Mouse (Mus musculus) hindbrain, embryonic 16.5 days (tissue): ENCODE results near the gene Ovol2. TPM values are rescaled to one million over a fixed set of nuclear protein-coding genes. Genes with fewer than 3 reads are reported as not detected.

Experiments
- ATAC-seq: fragments of 200-750 bp; cut with Nextera tagmentation; 2 replicates; pipeline ENCODE4 v1.8.0; 2017; ENCODE audit warnings: moderate TSS enrichment, moderate library complexity
- H3K27ac ChIP-seq: fragments of 300-500 bp; sonication (generic); 2 replicates; pipeline ENCODE4 v1.5.1; 2014; ENCODE audit warnings: low read depth, mild to moderate bottlenecking, control low read depth, low read length, moderate library complexity
- H3K27me3 ChIP-seq: fragments of 300-500 bp; sonication (generic); replicated peaks from 2 replicates; pipeline ENCODE4 v1.6.1; 2014; ENCODE audit warnings: low read length; ENCODE audit not compliant: control insufficient read depth, insufficient read depth
- H3K36me3 ChIP-seq: fragments of 300-500 bp; sonication (generic); 2 replicates; pipeline ENCODE4 v1.6.1; 2014; ENCODE audit warnings: mild to moderate bottlenecking, low read length, moderate library complexity, mixed read lengths; ENCODE audit not compliant: control insufficient read depth, insufficient read depth
- H3K4me1 ChIP-seq: fragments of 300-500 bp; sonication (generic); 2 replicates; pipeline ENCODE4 v1.6.1; 2014; ENCODE audit warnings: low read depth, low read length; ENCODE audit not compliant: control insufficient read depth, insufficient read depth
- H3K4me2 ChIP-seq: fragments of 300-500 bp; sonication (generic); 2 replicates; pipeline ENCODE4 v1.6.1; 2014; ENCODE audit warnings: mild to moderate bottlenecking, low read length, control low read depth, moderate library complexity
- H3K4me3 ChIP-seq: fragments of 300-500 bp; sonication (generic); 2 replicates; pipeline ENCODE4 v1.5.1; 2014; ENCODE audit warnings: mild to moderate bottlenecking, low read length, control low read depth, moderate library complexity
- H3K9ac ChIP-seq: fragments of 300-500 bp; sonication (generic); 2 replicates; pipeline ENCODE4 v1.6.1; 2014; ENCODE audit warnings: low read depth, mild to moderate bottlenecking, control low read depth, low read length, moderate library complexity
- H3K9me3 ChIP-seq: fragments of 300-500 bp; sonication (generic); 2 replicates; pipeline ENCODE4 v1.6.1; 2014; ENCODE audit warnings: mild to moderate bottlenecking, low read length, moderate library complexity; ENCODE audit not compliant: control insufficient read depth
- WGBS: fragments of 180-500 bp; shearing (Covaris S2); extraction: QIAGEN DNeasy Blood & Tissue Kit; methylation state at CpG from one replicate; pipeline ENCODE4 v1.1.7; 2014; 5-methylcytosine and 5-hydroxymethylcytosine counted together
- polyA plus RNA-seq: library from polyadenylated mRNA; unstranded; fragments of >200 nt; fragmentation: Nextera tagmentation; extraction: Ambion mirVana; gene quantifications from 2 replicates; pipeline ENCODE4 v1.2.1, GENCODE M21; 2015

Gene Ovol2
- polyA plus RNA-seq, 1 experiment from 2014 or later = not detected

- Histone ChIP-seq H3K4me3 (peak overlapping the region; percentile 52), H3K4me1 (peaks cover 29% of the 10 kb centered on the region), H3K9me3 (no peaks in the 10 kb centered on the region), H3K4me2 (peak overlapping the region; percentile 95), H3K27me3 (peaks cover 53% of the 10 kb centered on the region), H3K36me3 (no peaks in the 10 kb centered on the region), H3K27ac (no peak overlapping the region), H3K9ac (peak overlapping the region; percentile 46)
- peak; percentile 47 for ATAC-seq
- under 1% methylated on average over 37 of the region's 50 CpGs for WGBS
These were observed 980 bp downstream of the Ovol2 start for GRCm38 (mm10) chr2:144330960-144331371.

- Histone ChIP-seq H3K4me2 (peak overlapping the region; percentile 95), H3K27ac (no peak overlapping the region), H3K9ac (peak overlapping the region; percentile 46), H3K4me3 (peak overlapping the region; percentile 52), H3K36me3 (no peaks in the 10 kb centered on the region), H3K9me3 (no peaks in the 10 kb centered on the region), H3K27me3 (peaks cover 51% of the 10 kb centered on the region), H3K4me1 (peaks cover 29% of the 10 kb centered on the region)
- no peak for ATAC-seq
- 1% methylated on average over 29 of the region's 41 CpGs for WGBS
These were observed 1.5 kb downstream of the Ovol2 start for GRCm38 (mm10) chr2:144330352-144330959.

GRCm38 (mm10) chr2:144329937-144330336 lies 2.0 kb downstream of the Ovol2 start:
- Histone ChIP-seq H3K9me3 (no peaks in the 10 kb centered on the region), H3K4me1 (peaks cover 29% of the 10 kb centered on the region), H3K36me3 (no peaks in the 10 kb centered on the region), H3K9ac (no peak overlapping the region), H3K27me3 (peaks cover 46% of the 10 kb centered on the region), H3K4me3 (no peak overlapping the region), H3K27ac (no peak overlapping the region), H3K4me2 (no peak overlapping the region)
- ATAC-seq = no peak
- 2% methylated on average over 10 of the region's 10 CpGs for WGBS

- no peak overlapping the region for H3K4me2 ChIP-seq
These were observed 2.5 kb downstream of the Ovol2 start for GRCm38 (mm10) chr2:144329451-144329850.

GRCm38 (mm10) chr2:144324218-144324617 lies 7.7 kb downstream of the Ovol2 start:
- no peak for ATAC-seq
- H3K9ac ChIP-seq = no peak overlapping the region
- no peak overlapping the region for H3K4me3 ChIP-seq
- WGBS = 79% methylated on average over 3 of the region's 3 CpGs
- no peak overlapping the region for H3K4me2 ChIP-seq
- peaks cover 11% of the 10 kb centered on the region for H3K27me3 ChIP-seq
- H3K9me3 ChIP-seq = no peaks in the 10 kb centered on the region
- H3K36me3 ChIP-seq = no peaks in the 10 kb centered on the region
- no peaks in the 10 kb centered on the region for H3K4me1 ChIP-seq
- H3K27ac ChIP-seq = no peak overlapping the region

More at GRCm38 (mm10) chr2:144329451-144329850, 2.5 kb downstream of the Ovol2 start:
- H3K27me3 ChIP-seq = peaks cover 41% of the 10 kb centered on the region
- H3K36me3 ChIP-seq = no peaks in the 10 kb centered on the region
- WGBS = 4% methylated on average over 10 of the region's 10 CpGs
- H3K27ac ChIP-seq = no peak overlapping the region
- ATAC-seq = no peak
- H3K9me3 ChIP-seq = no peaks in the 10 kb centered on the region
- H3K9ac ChIP-seq = no peak overlapping the region
- H3K4me1 ChIP-seq = peaks cover 29% of the 10 kb centered on the region
- no peak overlapping the region for H3K4me3 ChIP-seq

- H3K4me2 ChIP-seq = no peak overlapping the region
- no peak overlapping the region for H3K4me3 ChIP-seq
- H3K4me1 ChIP-seq = no peaks in the 10 kb centered on the region
- no peak for ATAC-seq
- H3K9me3 ChIP-seq = no peaks in the 10 kb centered on the region
- H3K27ac ChIP-seq = no peak overlapping the region
- H3K27me3 ChIP-seq = no peaks in the 10 kb centered on the region
- H3K36me3 ChIP-seq = no peaks in the 10 kb centered on the region
- WGBS = 85% methylated on average over 2 of the region's 2 CpGs
- H3K9ac ChIP-seq = no peak overlapping the region
These were observed 20.6 kb downstream of the Ovol2 start for GRCm38 (mm10) chr2:144311372-144311771.

- Histone ChIP-seq H3K27me3 (no peaks in the 10 kb centered on the region), H3K4me2 (no peak overlapping the region), H3K9me3 (no peaks in the 10 kb centered on the region), H3K27ac (no peak overlapping the region), H3K36me3 (no peaks in the 10 kb centered on the region), H3K9ac (no peak overlapping the region), H3K4me3 (no peak overlapping the region), H3K4me1 (no peaks in the 10 kb centered on the region)
- 39% methylated on average over 5 of the region's 5 CpGs for WGBS
- ATAC-seq = no peak
These were observed 21.7 kb downstream of the Ovol2 start for GRCm38 (mm10) chr2:144310273-144310672.

- H3K27me3 ChIP-seq = no peaks in the 10 kb centered on the region
- no peaks in the 10 kb centered on the region for H3K36me3 ChIP-seq
- no peak for ATAC-seq
- H3K4me3 ChIP-seq = no peak overlapping the region
- H3K9ac ChIP-seq = no peak overlapping the region
- no peak overlapping the region for H3K27ac ChIP-seq
- no peaks in the 10 kb centered on the region for H3K9me3 ChIP-seq
- no peaks in the 10 kb centered on the region for H3K4me1 ChIP-seq
- 64% methylated on average over 8 of the region's 8 CpGs for WGBS
- no peak overlapping the region for H3K4me2 ChIP-seq
These were observed 23.4 kb downstream of the Ovol2 start for GRCm38 (mm10) chr2:144308561-144308960.

- Histone ChIP-seq H3K27me3 (no peaks in the 10 kb centered on the region), H3K4me3 (no peak overlapping the region), H3K4me1 (no peaks in the 10 kb centered on the region), H3K9me3 (no peaks in the 10 kb centered on the region), H3K27ac (no peak overlapping the region), H3K36me3 (no peaks in the 10 kb centered on the region), H3K9ac (no peak overlapping the region), H3K4me2 (no peak overlapping the region)
- ATAC-seq = no peak
- 72% methylated on average over 18 of the region's 18 CpGs for WGBS
These were observed 26.1 kb downstream of the Ovol2 start for GRCm38 (mm10) chr2:144305721-144306294.
